Mouse (Mus musculus): ENCODE data around the gene Lrrc45.

GRCm38 (mm10) chr11:120721124-120722066 lies 7.7 kb downstream of the Lrrc45 start, which contains the start of gene Rac3:
- TF ChIP-seq CTCF (IDR thresholded peaks at IDR 0.05; ENCODE audit: extremely low read depth, insufficient read depth, insufficient read length, insufficient replicate concordance) = no peak
- TF ChIP-seq POLR2A (IDR thresholded peaks at IDR 0.05; ENCODE audit: low read depth, low read length) = no peak

Measured in spleen, adult 2 months (tissue).